Mouse (Mus musculus) neural tube, embryonic 14.5 days (tissue): ENCODE results near the gene Slc35b4. TPM values are rescaled to one million over a fixed set of nuclear protein-coding genes. Genes with fewer than 3 reads are reported as not detected.

Experiments used
- ATAC-seq: fragments of 200-750 bp; cut with Nextera tagmentation; 2 replicates; pipeline ENCODE4 v1.8.0; 2017; ENCODE audit warnings: low read depth, mild to moderate bottlenecking, moderate TSS enrichment, moderate library complexity
- H3K27ac ChIP-seq: fragments of 300-500 bp; sonication (generic); 2 replicates; pipeline ENCODE4 v1.5.1; 2014; ENCODE audit warnings: low read depth, mild to moderate bottlenecking, control low read depth, low read length, moderate library complexity, mixed read lengths
- H3K27me3 ChIP-seq: fragments of 300-500 bp; sonication (generic); 2 replicates; pipeline ENCODE4 v1.6.1; 2014; ENCODE audit warnings: low read length; ENCODE audit not compliant: control insufficient read depth, insufficient read depth
- H3K36me3 ChIP-seq: fragments of 300-500 bp; sonication (generic); 2 replicates; pipeline ENCODE4 v1.6.1; 2014; ENCODE audit warnings: low read length, mixed read lengths; ENCODE audit not compliant: control insufficient read depth, insufficient read depth
- H3K4me1 ChIP-seq: fragments of 300-500 bp; sonication (generic); 2 replicates; pipeline ENCODE4 v1.6.1; 2014; ENCODE audit warnings: low read length; ENCODE audit not compliant: control insufficient read depth, insufficient read depth
- H3K4me2 ChIP-seq: fragments of 300-500 bp; sonication (generic); 2 replicates; pipeline ENCODE4 v1.6.1; 2014; ENCODE audit warnings: mild to moderate bottlenecking, low read depth, low read length, control low read depth
- H3K4me3 ChIP-seq: fragments of 300-500 bp; sonication (generic); 2 replicates; pipeline ENCODE4 v1.5.1; 2014; ENCODE audit warnings: low read depth, low read length, control low read depth, mixed read lengths
- H3K9ac ChIP-seq: fragments of 300-500 bp; sonication (generic); replicated peaks from 2 replicates; pipeline ENCODE4 v1.6.1; 2014; ENCODE audit warnings: low read depth, mild to moderate bottlenecking, control low read depth, low read length, mixed read lengths
- H3K9me3 ChIP-seq: fragments of 300-500 bp; sonication (generic); 2 replicates; pipeline ENCODE4 v1.6.1; 2016; ENCODE audit warnings: low read length; ENCODE audit not compliant: control insufficient read depth
- WGBS: fragments of 180-500 bp; shearing (Covaris S2); extraction: QIAGEN DNeasy Blood & Tissue Kit; methylation state at CpG from one replicate; pipeline ENCODE4 v1.1.7; 2014; 5-methylcytosine and 5-hydroxymethylcytosine counted together
- polyA plus RNA-seq: library from polyadenylated mRNA; unstranded; fragments of >200 nt; fragmentation: Nextera tagmentation; extraction: Ambion mirVana; gene quantifications from 2 replicates; pipeline ENCODE4 v1.2.1, GENCODE M21; 2014

The Slc35b4 gene
- polyA plus RNA-seq, 1 experiment from 2014 or later, result 45.7 TPM

DNA sequence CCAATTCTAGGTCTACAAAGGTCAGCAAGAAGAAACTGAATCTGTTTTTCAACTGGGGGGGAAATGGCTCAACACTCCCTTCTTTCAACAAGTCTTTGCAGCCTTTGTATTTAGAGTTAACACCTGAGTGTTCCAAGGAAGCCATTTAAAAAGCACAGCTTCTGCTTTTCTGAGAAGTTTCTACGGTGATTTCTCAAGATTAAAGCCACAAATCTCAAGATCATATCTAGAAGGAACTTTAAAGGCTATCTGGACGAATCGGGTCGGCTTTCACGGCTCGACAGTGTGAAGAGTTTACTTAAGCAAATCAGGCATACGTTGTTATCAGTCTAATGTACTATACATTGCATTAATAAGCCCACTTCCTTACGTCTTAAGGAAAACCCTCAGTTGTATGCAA is 2.2 kb downstream of the Slc35b4 start:
- H3K9me3 ChIP-seq, result no peaks in the 10 kb centered on the region
- H3K4me2 ChIP-seq, result no peak overlapping the region
- ATAC-seq, result no peak
- 0 out of 2 replicates have a peak, but pooled peaks cover 4% of the 10 kb centered on the region for H3K4me1 ChIP-seq
- no peak overlapping the region for H3K27ac ChIP-seq
- 94% methylated on average over 8 of the region's 8 CpGs for WGBS
- no peaks in the 10 kb centered on the region for H3K36me3 ChIP-seq
- no peak overlapping the region for H3K4me3 ChIP-seq
- H3K27me3 ChIP-seq, result no peaks in the 10 kb centered on the region
- H3K9ac ChIP-seq, result no peak overlapping the region

GRCm38 (mm10) chr6:34173251-34173650 is 3.7 kb downstream of the Slc35b4 start:
- Histone ChIP-seq H3K27me3 (no peaks in the 10 kb centered on the region), H3K36me3 (no peaks in the 10 kb centered on the region), H3K4me1 (0 out of 2 replicates have a peak, but pooled peaks cover 4% of the 10 kb centered on the region), H3K9me3 (no peaks in the 10 kb centered on the region), H3K27ac (no peak overlapping the region), H3K9ac (no peak overlapping the region), H3K4me2 (no peak overlapping the region), H3K4me3 (no peak overlapping the region)
- WGBS, result 78% methylated on average over 12 of the region's 12 CpGs
- no peak for ATAC-seq

GRCm38 (mm10) chr6:34171748-34172457 is 5.0 kb downstream of the Slc35b4 start:
- H3K36me3 ChIP-seq, result peaks cover 3% of the 10 kb centered on the region; the same call in 1 of the 2 replicates
- 90% methylated on average over 12 of the region's 12 CpGs for WGBS
- H3K27ac ChIP-seq, result no peak overlapping the region
- H3K4me3 ChIP-seq, result no peak overlapping the region
- H3K4me1 ChIP-seq, result 0 out of 2 replicates have a peak, but pooled peaks cover 4% of the 10 kb centered on the region
- ATAC-seq, result no peak
- H3K27me3 ChIP-seq, result no peaks in the 10 kb centered on the region
- no peak overlapping the region for H3K9ac ChIP-seq
- no peak overlapping the region for H3K4me2 ChIP-seq
- no peaks in the 10 kb centered on the region for H3K9me3 ChIP-seq

GRCm38 (mm10) chr6:34170844-34171494 is 5.9 kb downstream of the Slc35b4 start:
- Histone ChIP-seq H3K4me3 (no peak overlapping the region), H3K4me2 (no peak overlapping the region), H3K27me3 (no peaks in the 10 kb centered on the region), H3K4me1 (0 out of 2 replicates have a peak, but pooled peaks cover 3% of the 10 kb centered on the region), H3K36me3 (peaks cover 11% of the 10 kb centered on the region; the same call in 1 of the 2 replicates), H3K9me3 (no peaks in the 10 kb centered on the region), H3K9ac (no peak overlapping the region), H3K27ac (no peak overlapping the region)
- WGBS, result 80% methylated on average over 7 of the region's 7 CpGs
- no peak for ATAC-seq

- no peaks in the 10 kb centered on the region for H3K4me1 ChIP-seq
- ATAC-seq, result no peak
- no peak overlapping the region for H3K9ac ChIP-seq
- no peak overlapping the region for H3K27ac ChIP-seq
- H3K4me3 ChIP-seq, result no peak overlapping the region
- peaks cover 17% of the 10 kb centered on the region; the same call in 1 of the 2 replicates for H3K36me3 ChIP-seq
- no peaks in the 10 kb centered on the region for H3K27me3 ChIP-seq
- no peaks in the 10 kb centered on the region for H3K9me3 ChIP-seq
- no peak overlapping the region for H3K4me2 ChIP-seq
- WGBS, result 91% methylated on average over 3 of the region's 3 CpGs
These were observed 8.1 kb downstream of the Slc35b4 start for GRCm38 (mm10) chr6:34168834-34169233.

- H3K27ac ChIP-seq, result no peak overlapping the region
- H3K4me2 ChIP-seq, result no peak overlapping the region
- no peaks in the 10 kb centered on the region for H3K27me3 ChIP-seq
- no peak overlapping the region for H3K9ac ChIP-seq
- no peaks in the 10 kb centered on the region for H3K4me1 ChIP-seq
- no peaks in the 10 kb centered on the region for H3K9me3 ChIP-seq
- H3K36me3 ChIP-seq, result peaks cover 42% of the 10 kb centered on the region
- no peak for ATAC-seq
- no peak overlapping the region for H3K4me3 ChIP-seq
- 87% methylated on average over 9 of the region's 9 CpGs for WGBS
These were observed 13.9 kb downstream of the Slc35b4 start for GRCm38 (mm10) chr6:34163014-34163413.

GRCm38 (mm10) chr6:34162607-34163006 is 14.3 kb downstream of the Slc35b4 start:
- peaks cover 46% of the 10 kb centered on the region for H3K36me3 ChIP-seq
- WGBS, result 76% methylated on average over 2 of the region's 2 CpGs
- H3K27ac ChIP-seq, result no peak overlapping the region
- no peak overlapping the region for H3K9ac ChIP-seq
- no peaks in the 10 kb centered on the region for H3K27me3 ChIP-seq
- ATAC-seq, result no peak
- H3K4me3 ChIP-seq, result no peak overlapping the region
- no peak overlapping the region for H3K4me2 ChIP-seq
- no peaks in the 10 kb centered on the region for H3K9me3 ChIP-seq
- H3K4me1 ChIP-seq, result no peaks in the 10 kb centered on the region

DNA sequence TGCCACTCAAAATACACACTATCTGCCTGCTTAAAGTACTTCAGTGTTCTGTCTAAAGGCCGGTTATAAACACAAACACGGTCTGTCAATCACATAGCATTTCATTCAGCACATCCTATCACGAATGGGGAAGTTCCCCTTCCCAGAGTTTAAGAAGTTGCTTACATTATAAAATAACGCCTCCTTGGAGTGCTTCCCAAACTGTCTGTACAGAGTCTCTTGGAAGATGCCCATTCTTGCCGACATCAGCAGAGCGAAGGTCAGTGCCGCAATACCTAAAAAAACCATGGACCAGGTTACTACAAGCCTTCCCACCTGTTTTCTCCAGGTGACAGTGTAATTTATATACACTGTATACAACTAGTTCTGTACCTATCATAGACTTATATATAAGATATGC is 15.4 kb downstream of the Slc35b4 start:
- Histone ChIP-seq H3K36me3 (peaks cover 41% of the 10 kb centered on the region), H3K9me3 (no peaks in the 10 kb centered on the region), H3K4me1 (no peaks in the 10 kb centered on the region), H3K4me3 (no peak overlapping the region), H3K27ac (no peak overlapping the region), H3K4me2 (no peak overlapping the region), H3K27me3 (no peaks in the 10 kb centered on the region), H3K9ac (no peak overlapping the region)
- WGBS, result 96% methylated on average over 7 of the region's 7 CpGs
- no peak for ATAC-seq

GRCm38 (mm10) chr6:34160816-34161310 is 16.0 kb downstream of the Slc35b4 start:
- Histone ChIP-seq H3K4me3 (no peak overlapping the region), H3K4me2 (no peak overlapping the region), H3K9me3 (no peaks in the 10 kb centered on the region), H3K27me3 (no peaks in the 10 kb centered on the region), H3K9ac (no peak overlapping the region), H3K36me3 (peaks cover 36% of the 10 kb centered on the region), H3K4me1 (no peaks in the 10 kb centered on the region), H3K27ac (no peak overlapping the region)
- no peak for ATAC-seq
- WGBS, result 95% methylated on average over 7 of the region's 7 CpGs
